Comparison of ENCODE assay signal across 18 mouse cellular contexts in the genomic region with DNA sequence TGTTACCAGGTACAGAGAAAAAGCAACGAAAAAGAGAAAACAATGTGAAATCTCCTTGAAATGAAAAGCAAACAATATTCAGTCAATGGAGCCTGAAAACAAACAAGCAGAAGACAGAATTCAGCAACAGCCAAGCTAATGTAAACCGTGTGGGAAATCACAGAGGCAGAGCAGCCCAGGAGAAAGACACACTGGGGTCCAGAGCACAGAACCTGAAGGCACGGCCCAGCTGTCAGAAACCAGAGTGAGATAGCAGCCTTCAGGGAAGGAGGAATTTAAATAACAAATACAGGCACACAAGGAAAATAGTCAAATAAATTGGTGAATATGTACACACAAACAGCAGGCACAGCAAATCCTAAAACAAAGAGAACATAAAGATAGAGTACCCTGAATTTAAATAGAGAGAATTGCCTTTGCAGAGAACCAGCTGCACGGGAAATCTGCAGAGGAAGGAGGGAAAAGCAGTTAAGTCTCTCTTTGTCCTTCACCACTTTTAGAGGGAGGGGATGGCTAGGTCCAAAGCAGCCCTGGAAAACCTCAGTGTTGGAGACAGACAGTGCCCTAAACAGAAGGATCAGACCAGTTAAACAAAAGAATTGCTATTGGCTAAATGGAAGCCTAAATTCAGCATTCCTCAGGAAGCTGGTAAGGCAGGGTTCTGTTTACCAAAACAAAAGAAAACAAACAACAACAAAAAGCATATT.
A peak's percentile ranks its signal among the peaks of the same experiment; 100 is the strongest.
DNase-seq lines count a peak whose midpoint lies in the region; ATAC-seq and TF ChIP-seq lines count a peak whose summit lies in the region.
"Had no signal": no experiment of that assay in that cellular context is flagged by ENCODE, and none has a peak within 500 bp of the region (broad histone marks: within the 10 kb centered on the region; RNA-seq: fewer than 3 reads in every experiment).

No protein-coding gene starts in this region.

- peak; percentile 60; the same call in 1 of the 2 replicates for ATAC-seq in forebrain, embryonic 11.5 days (replicated peaks; ENCODE audit: low FRiP score)
- peak; percentile 57 for ATAC-seq in forebrain, embryonic 14.5 days
- ATAC-seq in hindbrain, postnatal 0 days, result no peak
- peak; percentile 88 for ATAC-seq in neural tube, embryonic 14.5 days (ENCODE audit: low read depth)
- ATAC-seq in kidney, embryonic 16.5 days (ENCODE audit: low FRiP score, low TSS enrichment), result no peak
- ATAC-seq: liver, embryonic 12.5 days had no signal

- H3K4me2 ChIP-seq in forebrain, embryonic 11.5 days (ENCODE audit: low read depth, low read length, severe bottlenecking), result no peak overlapping the region
- no peak overlapping the region for H3K4me2 ChIP-seq in forebrain, embryonic 14.5 days (ENCODE audit: low read length)
- H3K4me2 ChIP-seq in hindbrain, postnatal 0 days (ENCODE audit: low read depth, low read length), result no peak overlapping the region
- H3K4me2 ChIP-seq in neural tube, embryonic 14.5 days (ENCODE audit: low read depth, low read length), result no peak overlapping the region
- no peak overlapping the region for H3K4me2 ChIP-seq in kidney, embryonic 16.5 days (replicated peaks; ENCODE audit: low read depth, low read length)
- H3K4me2 ChIP-seq: heart, embryonic 13.5 days; liver, embryonic 12.5 days; lung, embryonic 15.5 days had no signal

- DNase-seq in forebrain, embryonic 11.5 days (ENCODE audit: low spot score), result no peak
- no peak for DNase-seq in forebrain, embryonic 10.5 days (ENCODE audit: extremely low spot score, low spot score)
- peak; percentile 38 for DNase-seq in forebrain, embryonic 14.5 days (ENCODE audit: low spot score)
- peak; percentile 2 for DNase-seq in hindbrain, postnatal 0 days (ENCODE audit: low spot score)
- DNase-seq in cerebellum, postnatal 25 days, result no peak
- no peak for DNase-seq in ovary, postnatal 10 days (ENCODE audit: low spot score)
- DNase-seq: gastrocnemius, postnatal 36 days; heart, postnatal 4 days; kidney, adult 11 months; kidney, postnatal 36 days; retina, postnatal 1 day had no signal

- no peak overlapping the region for H3K4me3 ChIP-seq in forebrain, embryonic 11.5 days (ENCODE audit: low read depth, low read length)
- H3K4me3 ChIP-seq in forebrain, embryonic 10.5 days, result no peak overlapping the region
- H3K4me3 ChIP-seq in forebrain, embryonic 14.5 days (ENCODE audit: low read depth, low read length), result no peak overlapping the region
- H3K4me3 ChIP-seq in hindbrain, postnatal 0 days (ENCODE audit: low read length), result no peak overlapping the region
- H3K4me3 ChIP-seq in neural tube, embryonic 14.5 days (ENCODE audit: low read depth, low read length), result no peak overlapping the region
- no peak overlapping the region for H3K4me3 ChIP-seq in kidney, embryonic 16.5 days (ENCODE audit: low read length)
- H3K4me3 ChIP-seq: heart, embryonic 13.5 days; limb, embryonic 10.5 days; liver, embryonic 12.5 days; lung, embryonic 15.5 days; myocyte had no signal

- H3K9ac ChIP-seq in forebrain, embryonic 11.5 days (ENCODE audit: low read length), result no peak overlapping the region
- H3K9ac ChIP-seq in forebrain, embryonic 14.5 days (ENCODE audit: low read length), result no peak overlapping the region
- no peak overlapping the region for H3K9ac ChIP-seq in hindbrain, postnatal 0 days (replicated peaks; ENCODE audit: low read length)
- H3K9ac ChIP-seq in neural tube, embryonic 14.5 days (replicated peaks; ENCODE audit: low read depth, low read length), result no peak overlapping the region
- no peak overlapping the region for H3K9ac ChIP-seq in kidney, embryonic 16.5 days (replicated peaks; ENCODE audit: low read length)
- H3K9ac ChIP-seq: heart, embryonic 13.5 days; liver, embryonic 12.5 days; lung, embryonic 15.5 days had no signal

- H3K4me1 ChIP-seq in forebrain, embryonic 11.5 days (replicated peaks; ENCODE audit: control insufficient read depth, insufficient read depth, low read length), result no peaks in the 10 kb centered on the region
- peaks cover 13% of the 10 kb centered on the region for H3K4me1 ChIP-seq in forebrain, embryonic 10.5 days
- H3K4me1 ChIP-seq in forebrain, embryonic 14.5 days (ENCODE audit: control insufficient read depth, insufficient read depth, low read length), result no peaks in the 10 kb centered on the region; the same call in 1 of the 2 replicates
- no peaks in the 10 kb centered on the region for H3K4me1 ChIP-seq in hindbrain, postnatal 0 days (ENCODE audit: insufficient read depth, low read length)
- no peaks in the 10 kb centered on the region for H3K4me1 ChIP-seq in neural tube, embryonic 14.5 days (ENCODE audit: control insufficient read depth, insufficient read depth, low read length)
- no peaks in the 10 kb centered on the region for H3K4me1 ChIP-seq in kidney, embryonic 16.5 days (ENCODE audit: insufficient read depth, low read length)
- H3K4me1 ChIP-seq: heart, embryonic 13.5 days; limb, embryonic 10.5 days; liver, embryonic 12.5 days; lung, embryonic 15.5 days had no signal

- TF ChIP-seq CTCF in hindbrain, postnatal 0 days (IDR thresholded peaks at IDR 0.05; ENCODE audit: low read depth), result no peak

- 13% methylated on average over 4 of the region's 4 CpGs for WGBS in forebrain, embryonic 11.5 days
- 15% methylated on average over 4 of the region's 4 CpGs for WGBS in forebrain, embryonic 10.5 days
- 17% methylated on average over 4 of the region's 4 CpGs for WGBS in forebrain, embryonic 14.5 days
- WGBS in hindbrain, postnatal 0 days, result 22% methylated on average over 4 of the region's 4 CpGs
- WGBS in neural tube, embryonic 14.5 days, result 23% methylated on average over 4 of the region's 4 CpGs
- 30% methylated on average over 4 of the region's 4 CpGs for WGBS in kidney, embryonic 16.5 days

- no peaks in the 10 kb centered on the region for H3K27me3 ChIP-seq in forebrain, embryonic 11.5 days (ENCODE audit: control insufficient read depth, insufficient read depth, low read length)
- H3K27me3 ChIP-seq in forebrain, embryonic 10.5 days (ENCODE audit: poor library complexity, severe bottlenecking), result no peaks in the 10 kb centered on the region
- no peaks in the 10 kb centered on the region for H3K27me3 ChIP-seq in forebrain, embryonic 14.5 days (replicated peaks; ENCODE audit: control insufficient read depth, insufficient read depth, low read length)
- H3K27me3 ChIP-seq in hindbrain, postnatal 0 days (ENCODE audit: insufficient read depth, low read length), result no peaks in the 10 kb centered on the region
- H3K27me3 ChIP-seq in neural tube, embryonic 14.5 days (ENCODE audit: control insufficient read depth, insufficient read depth, low read length), result no peaks in the 10 kb centered on the region
- H3K27me3 ChIP-seq in kidney, embryonic 16.5 days (ENCODE audit: insufficient read depth, low read length), result no peaks in the 10 kb centered on the region
- H3K27me3 ChIP-seq: heart, embryonic 13.5 days; liver, embryonic 12.5 days; lung, embryonic 15.5 days had no signal

- H3K9me3 ChIP-seq in forebrain, embryonic 11.5 days (ENCODE audit: control insufficient read depth, low read length), result no peaks in the 10 kb centered on the region
- H3K9me3 ChIP-seq in forebrain, embryonic 10.5 days, result no peaks in the 10 kb centered on the region
- H3K9me3 ChIP-seq in forebrain, embryonic 14.5 days (replicated peaks; ENCODE audit: control insufficient read depth, low read length), result no peaks in the 10 kb centered on the region
- H3K9me3 ChIP-seq in hindbrain, postnatal 0 days (ENCODE audit: low read length), result no peaks in the 10 kb centered on the region
- H3K9me3 ChIP-seq in neural tube, embryonic 14.5 days (ENCODE audit: control insufficient read depth, low read length), result no peaks in the 10 kb centered on the region
- no peaks in the 10 kb centered on the region for H3K9me3 ChIP-seq in kidney, embryonic 16.5 days (ENCODE audit: low read length)
- H3K9me3 ChIP-seq: heart, embryonic 13.5 days; limb, embryonic 10.5 days; liver, embryonic 12.5 days; lung, embryonic 15.5 days had no signal

- H3K36me3 ChIP-seq in forebrain, embryonic 11.5 days (ENCODE audit: control insufficient read depth, insufficient read depth, low read length), result no peaks in the 10 kb centered on the region
- H3K36me3 ChIP-seq in forebrain, embryonic 10.5 days (replicated peaks), result no peaks in the 10 kb centered on the region
- no peaks in the 10 kb centered on the region for H3K36me3 ChIP-seq in forebrain, embryonic 14.5 days (ENCODE audit: control insufficient read depth, insufficient read depth, low read length)
- no peaks in the 10 kb centered on the region for H3K36me3 ChIP-seq in hindbrain, postnatal 0 days (ENCODE audit: insufficient read depth, low read length)
- no peaks in the 10 kb centered on the region for H3K36me3 ChIP-seq in neural tube, embryonic 14.5 days (ENCODE audit: control insufficient read depth, insufficient read depth, low read length)
- H3K36me3 ChIP-seq in kidney, embryonic 16.5 days (ENCODE audit: insufficient read depth, low read length), result no peaks in the 10 kb centered on the region
- H3K36me3 ChIP-seq: heart, embryonic 13.5 days; limb, embryonic 10.5 days; liver, embryonic 12.5 days; lung, embryonic 15.5 days had no signal

- H3K27ac ChIP-seq in forebrain, embryonic 11.5 days (ENCODE audit: low read depth, low read length), result no peak overlapping the region
- no peak overlapping the region for H3K27ac ChIP-seq in forebrain, embryonic 10.5 days
- H3K27ac ChIP-seq in forebrain, embryonic 14.5 days (ENCODE audit: low read depth, low read length), result peak overlapping the region; percentile 39; the same call in 1 of the 2 replicates
- H3K27ac ChIP-seq in hindbrain, postnatal 0 days, result no peak overlapping the region
- peak overlapping the region; percentile 66; the same call in 1 of the 2 replicates for H3K27ac ChIP-seq in neural tube, embryonic 14.5 days (ENCODE audit: low read depth, low read length)
- H3K27ac ChIP-seq in kidney, embryonic 16.5 days (ENCODE audit: low read length), result no peak overlapping the region
- H3K27ac ChIP-seq: heart, embryonic 13.5 days; limb, embryonic 10.5 days; liver, embryonic 12.5 days; lung, embryonic 15.5 days had no signal

Comparison
In these comparisons a context has a peak if more than half of its experiments do, and no peak if none do; other contexts are left out.
1. DNase-seq: peak in forebrain, embryonic 14.5 days (single experiment) and hindbrain, postnatal 0 days (single experiment); none in forebrain, embryonic 11.5 days (single experiment), forebrain, embryonic 10.5 days (single experiment), cerebellum, postnatal 25 days (0 of 2) and ovary, postnatal 10 days (single experiment).
2. H3K27ac ChIP-seq: peak in forebrain, embryonic 14.5 days (single experiment) and neural tube, embryonic 14.5 days (single experiment); none in forebrain, embryonic 11.5 days (single experiment), forebrain, embryonic 10.5 days (single experiment), hindbrain, postnatal 0 days (single experiment) and kidney, embryonic 16.5 days (single experiment).
3. ATAC-seq: peak in forebrain, embryonic 11.5 days (single experiment), forebrain, embryonic 14.5 days (single experiment) and neural tube, embryonic 14.5 days (single experiment); none in hindbrain, postnatal 0 days (single experiment) and kidney, embryonic 16.5 days (single experiment).